In the genomic region with DNA sequence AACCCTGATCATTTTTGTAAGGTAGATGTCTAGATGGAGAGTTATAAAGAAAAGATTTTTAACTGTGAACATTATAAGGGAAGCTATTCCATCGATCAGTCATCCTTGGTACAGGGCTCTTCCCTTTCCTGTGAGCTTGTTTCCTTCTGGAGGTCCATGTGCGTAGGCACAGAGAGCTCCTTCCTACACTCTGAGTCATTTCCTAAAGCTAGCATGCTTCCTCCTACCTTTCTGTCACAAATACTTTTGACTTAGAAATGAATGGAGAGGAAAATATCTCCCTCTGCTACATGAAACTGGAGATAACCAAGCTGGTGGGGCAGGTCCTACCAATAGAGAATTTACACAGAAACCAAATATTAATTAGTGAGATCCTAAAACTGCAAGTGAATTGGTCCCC, we compare ENCODE assay signal across 32 mouse cellular contexts. TPM values are rescaled to one million over a fixed set of nuclear protein-coding genes. Genes with fewer than 3 reads are reported as not detected.
"Had no signal": no experiment of that assay in that cellular context is flagged by ENCODE, and none has a peak within 500 bp of the region (broad histone marks: within the 10 kb centered on the region; RNA-seq: fewer than 3 reads in every experiment).

No protein-coding gene starts in this region.

- H3K36me3 ChIP-seq: heart, embryonic 10.5 days; heart, embryonic 12.5 days; hindbrain, embryonic 10.5 days; hindbrain, embryonic 12.5 days; intestine, embryonic 15.5 days; limb, embryonic 13.5 days; limb, embryonic 15.5 days; liver, embryonic 12.5 days had no signal

- H3K27me3 ChIP-seq: heart, embryonic 12.5 days; hindbrain, embryonic 12.5 days; intestine, embryonic 15.5 days; limb, embryonic 13.5 days; limb, embryonic 15.5 days; liver, embryonic 12.5 days had no signal

- DNase-seq: gastrocnemius, postnatal 25 days; heart, adult 18-20 months; heart, postnatal 10 days; heart, postnatal 4 days; kidney, adult 18-20 months; kidney, adult 8-10 months; kidney, postnatal 14 days; kidney, postnatal 36 days; layer of hippocampus, postnatal 36 days; left cerebral cortex, postnatal 4 days had no signal

- H3K4me3 ChIP-seq: heart, embryonic 10.5 days; heart, embryonic 12.5 days; hindbrain, embryonic 10.5 days; hindbrain, embryonic 12.5 days; intestine, embryonic 15.5 days; limb, embryonic 13.5 days; limb, embryonic 15.5 days; liver, embryonic 12.5 days had no signal

- H3K27ac ChIP-seq: heart, embryonic 10.5 days; hindbrain, embryonic 10.5 days; hindbrain, embryonic 12.5 days; hindbrain, embryonic 14.5 days; intestine, embryonic 15.5 days; limb, embryonic 13.5 days; limb, embryonic 15.5 days; liver, embryonic 12.5 days; liver, embryonic 14.5 days had no signal

- H3K4me1 ChIP-seq: hindbrain, embryonic 10.5 days; hindbrain, embryonic 12.5 days; limb, embryonic 13.5 days; limb, embryonic 15.5 days; liver, embryonic 12.5 days had no signal

- H3K9me3 ChIP-seq: hindbrain, embryonic 10.5 days; hindbrain, embryonic 12.5 days; intestine, embryonic 15.5 days; limb, embryonic 13.5 days; limb, embryonic 15.5 days; liver, embryonic 12.5 days had no signal

RNA-seq across cellular contexts. Expression of a gene that starts 21.9 kb away (rescaled TPM):
- total RNA-seq: granulocyte monocyte progenitor cell, adult 5-6 weeks; layer of hippocampus, postnatal 14 days; layer of hippocampus, postnatal 36 days; left cerebral cortex, adult 18-20 months; left cerebral cortex, postnatal 25 days; left cerebral cortex, postnatal 4 days; liver, adult 2 months had no signal
- polyA plus RNA-seq: heart, embryonic 10.5 days; heart, embryonic 12.5 days; hindbrain, embryonic 10.5 days; hindbrain, embryonic 12.5 days; inflammation-experienced regulatory T-cells, adult 6 months; intestine, embryonic 15.5 days; intestine, postnatal 0 days; large intestine, adult 2 months; limb, embryonic 11.5 days; limb, embryonic 13.5 days; limb, embryonic 15.5 days; liver, adult 2 months had no signal

RNA-seq across cellular contexts. Expression of a gene that starts 34.9 kb away (rescaled TPM):
- total RNA-seq: granulocyte monocyte progenitor cell, adult 5-6 weeks; liver, adult 2 months had no signal
- polyA plus RNA-seq: inflammation-experienced regulatory T-cells, adult 6 months; intestine, embryonic 15.5 days; kidney, embryonic 14.5 days; limb, embryonic 11.5 days; liver, adult 2 months had no signal

RNA-seq across cellular contexts. Expression of a gene that starts 47.8 kb away (rescaled TPM):
- total RNA-seq: granulocyte monocyte progenitor cell, adult 5-6 weeks; layer of hippocampus, adult 8-10 months; layer of hippocampus, postnatal 14 days; layer of hippocampus, postnatal 36 days; left cerebral cortex, adult 18-20 months; left cerebral cortex, postnatal 25 days; left cerebral cortex, postnatal 4 days had no signal
- polyA plus RNA-seq: hindbrain, embryonic 10.5 days; hindbrain, embryonic 12.5 days; hindbrain, embryonic 14.5 days; hindbrain, embryonic 16.5 days; inflammation-experienced regulatory T-cells, adult 6 months; intestine, embryonic 15.5 days; intestine, postnatal 0 days; kidney, embryonic 14.5 days; large intestine, adult 2 months; limb, embryonic 11.5 days; liver, adult 2 months; liver, embryonic 12.5 days had no signal
